Mouse (Mus musculus) lung, adult 10 weeks (tissue): ENCODE data around the gene Gm21876. TPM values are rescaled to one million over a fixed set of nuclear protein-coding genes. Genes with fewer than 3 reads are reported as not detected.

Source experiments
- polyA plus RNA-seq: library from polyadenylated mRNA; stranded (reverse); fragments of 350-450 nt; fragmentation: Illumina TruSeq; extraction: RNeasy Lipid Tissue Mini Kit (QIAGEN cat#74804); gene quantifications from one replicate; pipeline ENCODE4 v1.2.3, GENCODE M21; 2014; ENCODE audit warnings: low read depth, low replicate concordance; ENCODE audit not compliant: insufficient read depth

Gm21876 gene
- not detected for polyA plus RNA-seq

DNA sequence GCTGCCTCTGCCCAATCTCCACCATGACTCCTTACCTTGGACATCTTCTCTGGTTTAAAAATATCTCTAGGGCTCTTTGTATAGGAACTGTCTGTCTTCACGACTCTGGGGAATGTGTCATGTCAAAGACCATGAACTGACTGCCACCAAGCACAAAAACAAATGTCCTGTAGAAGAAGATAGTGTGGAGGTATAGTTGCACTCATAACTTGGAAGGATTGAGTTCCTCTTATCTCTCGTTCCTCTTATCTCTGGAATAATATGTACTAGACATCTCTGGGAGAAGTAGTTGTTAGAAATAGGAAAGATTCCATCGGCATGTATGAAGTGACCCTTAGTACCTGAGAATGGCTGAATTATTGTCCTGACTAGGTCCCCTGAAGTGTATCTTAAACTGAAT is at the start of gene Gm21876:
Gene Gm21876, minus strand, starts transcription at position 101 of the 400 bp plus-strand sequence.

Other genes with a start within 250 kb of the Gm21876 start
- 32.9 TPM for gene Cfp, start 244.1 kb downstream of the Gm21876 start, polyA plus RNA-seq
- 3.6 TPM for gene Elk1, start 225.0 kb downstream of the Gm21876 start, polyA plus RNA-seq
- 43.8 TPM for gene Uxt, start 213.6 kb downstream of the Gm21876 start, polyA plus RNA-seq
- 2.5 TPM for gene Zfp182, start 113.3 kb downstream of the Gm21876 start, polyA plus RNA-seq
- gene Spaca5, start 107.2 kb downstream of the Gm21876 start, polyA plus RNA-seq: not detected
- 0.39 TPM for gene Zfp300, start 86.1 kb downstream of the Gm21876 start, polyA plus RNA-seq
- not detected for gene Ssxa1, start 59.8 kb downstream of the Gm21876 start, polyA plus RNA-seq